Mouse (Mus musculus) bone marrow, adult 2 months (tissue): ENCODE data around the gene Prkar2a. TPM values are rescaled to one million over a fixed set of nuclear protein-coding genes. Genes with fewer than 3 reads are reported as not detected.
"Not testable (repeated sequence)": the region's sequence is repeated elsewhere in the genome, so short reads cannot be mapped to it uniquely, and the experiment has no call there.

Experiments
- H3K27ac ChIP-seq: fragments of 200-500 bp; 2 replicates; pipeline ENCODE4 v1.5.1; 2012; ENCODE audit warnings: low read depth, mild to moderate bottlenecking, control low read depth, inconsistent platforms, low read length; ENCODE audit not compliant: control insufficient read depth, poor library complexity, insufficient read depth
- H3K4me1 ChIP-seq: fragments of 200-500 bp; 2 replicates; pipeline ENCODE4 v1.6.1; 2011; ENCODE audit warnings: low read length; ENCODE audit not compliant: control insufficient read depth, insufficient read depth
- H3K4me3 ChIP-seq: fragments of 200-500 bp; replicated peaks from 2 replicates; pipeline ENCODE3; 2011; ENCODE audit warnings: mild to moderate bottlenecking, low read depth, low read length, control low read depth; ENCODE audit not compliant: control insufficient read depth
- CTCF ChIP-seq: fragments of 200-500 bp; IDR thresholded peaks from 2 replicates; pipeline ENCODE4 v1.5.1; 2011; ENCODE audit warnings: low read length, control low read depth; ENCODE audit not compliant: control insufficient read depth, insufficient read depth
- POLR2A ChIP-seq: fragments of 200-500 bp; IDR thresholded peaks from 2 replicates; pipeline ENCODE4 v1.6.1; 2011; ENCODE audit warnings: low read depth, mild to moderate bottlenecking, control low read depth, low read length, borderline replicate concordance; ENCODE audit not compliant: control insufficient read depth
- WGBS: fragments of 180-500 bp; shearing (Covaris S2); methylation state at CpG from one replicate; pipeline ENCODE4 v1.1.7; 2018; 5-methylcytosine and 5-hydroxymethylcytosine counted together
- polyA plus RNA-seq: library from polyadenylated mRNA; stranded (reverse); fragments of >200 nt; gene quantifications from 2 replicates; pipeline ENCODE4 v1.2.4, GENCODE M21; 2011; ENCODE audit warnings: low replicate concordance; ENCODE audit not compliant: missing spikeins, insufficient read depth, insufficient read length

The Prkar2a gene
- polyA plus RNA-seq: 3.8 and 10.6 TPM in 2 replicates

- WGBS: 88% methylated on average over 1 of the region's 1 CpGs
- Histone ChIP-seq H3K4me1 (no peaks in the 10 kb centered on the region), H3K27ac (no peak within 1 kb of the TSS), H3K4me3 (no peak within 1 kb of the TSS)
- TF ChIP-seq POLR2A: no peak
- no peak for TF ChIP-seq CTCF
Measured at GRCm38 (mm10) chr9:108689106-108689505, at the start of gene Prkar2a. Prkar2a (plus strand) TSS chr9:108689314.

DNA sequence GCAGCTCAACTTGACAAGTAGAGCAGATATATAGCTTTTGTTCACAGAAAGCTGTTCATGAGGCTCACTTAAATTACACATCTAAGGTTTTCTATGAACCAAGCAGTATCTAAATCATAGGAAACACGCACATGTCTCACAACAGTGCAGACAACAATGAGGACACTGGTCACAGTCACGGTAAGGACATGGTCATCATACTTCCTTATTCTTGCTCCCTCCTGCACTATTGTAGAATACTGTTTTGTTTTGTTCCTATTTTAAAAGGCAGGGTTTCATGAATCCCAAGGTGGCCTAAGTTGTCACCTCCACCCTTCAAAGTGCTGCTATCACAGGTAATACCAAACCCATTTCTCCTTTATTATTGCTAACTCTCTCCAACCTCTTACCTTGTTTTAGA, 49.3 kb upstream of the Prkar2a start:
- H3K4me1 ChIP-seq: no peaks in the 10 kb centered on the region
- TF ChIP-seq POLR2A (no peak), CTCF (no peak)
- WGBS: 43% methylated on average over 2 of the region's 2 CpGs
- H3K4me3 ChIP-seq: no peak overlapping the region
- H3K27ac ChIP-seq: no peak overlapping the region

- WGBS: 16% methylated on average over 10 of the region's 10 CpGs
- peaks cover 2% of the 10 kb centered on the region for H3K4me1 ChIP-seq
- H3K27ac ChIP-seq: peak overlapping the region; percentile 98
- TF ChIP-seq POLR2A: no peak
- TF ChIP-seq CTCF: no peak
- H3K4me3 ChIP-seq: peak overlapping the region; percentile 85
Measured at GRCm38 (mm10) chr9:108648166-108648565, 40.9 kb upstream of the Prkar2a start.

DNA sequence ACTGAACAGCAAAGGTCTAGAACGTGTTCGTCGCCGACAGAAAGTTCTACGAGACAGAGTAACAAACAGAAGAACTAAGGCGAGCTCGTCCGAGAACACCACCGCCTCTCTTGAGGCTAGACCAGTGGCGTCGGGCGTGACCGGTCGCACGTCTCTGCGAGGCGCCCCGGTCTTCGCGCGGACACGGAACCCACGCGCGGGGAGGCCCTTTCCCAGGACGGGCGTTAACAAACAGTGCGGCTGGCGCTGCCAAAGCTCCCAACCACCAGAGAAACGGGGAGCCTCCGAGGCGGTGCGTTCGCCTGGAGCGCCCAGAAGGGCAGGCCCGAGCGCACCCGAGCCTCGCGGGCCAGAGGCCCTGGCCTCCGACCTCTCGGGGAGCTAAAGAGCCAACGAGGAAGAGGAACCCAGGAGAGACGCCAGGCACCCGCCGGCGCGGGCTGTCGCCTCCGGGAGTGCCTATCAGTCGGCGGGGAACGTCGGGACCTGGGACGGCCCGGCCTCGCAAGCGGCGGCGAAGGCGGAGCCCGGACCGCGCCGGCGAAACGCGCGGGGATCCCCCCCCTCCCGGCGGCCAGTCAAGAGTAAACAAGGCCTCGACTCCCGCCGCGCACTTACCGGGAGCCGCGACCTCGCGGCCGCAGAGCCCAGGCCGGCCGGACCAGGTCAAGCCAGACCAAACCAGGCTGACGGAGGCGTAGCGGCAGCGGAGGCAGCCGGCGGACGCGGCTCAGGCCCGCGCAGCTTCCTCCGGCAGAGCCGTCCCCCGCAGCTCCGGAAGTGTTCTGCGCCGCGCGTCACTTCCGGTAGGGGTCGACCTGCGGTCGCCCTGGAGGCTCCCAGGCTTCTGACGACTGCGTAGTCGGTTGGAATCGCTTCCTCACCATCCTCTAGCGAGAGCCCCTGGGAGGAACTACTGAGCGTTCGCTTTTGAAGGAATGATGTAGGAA, 40.2 kb upstream of the Prkar2a start, which contains the start of gene Arih2:
Gene Arih2, minus strand, starts transcription at position 776 of the 950 bp plus-strand sequence.
- TF ChIP-seq POLR2A (peak; percentile 84; the same call in 1 of the 2 replicates), CTCF (no peak)
- Histone ChIP-seq H3K4me1 (peaks cover 2% of the 10 kb centered on the region), H3K27ac (peak within 1 kb of the TSS; percentile 98), H3K4me3 (peak within 1 kb of the TSS; percentile 85)
- WGBS: under 1% methylated on average over 112 of the region's 112 CpGs

- Histone ChIP-seq H3K4me1 (peaks cover 2% of the 10 kb centered on the region), H3K27ac (peak overlapping the region; percentile 98), H3K4me3 (peak overlapping the region; percentile 85)
- 14% methylated on average over 29 of the region's 29 CpGs for WGBS
- TF ChIP-seq CTCF (no peak), POLR2A (no peak)
Measured at GRCm38 (mm10) chr9:108649561-108650440, 39.3 kb upstream of the Prkar2a start.

DNA sequence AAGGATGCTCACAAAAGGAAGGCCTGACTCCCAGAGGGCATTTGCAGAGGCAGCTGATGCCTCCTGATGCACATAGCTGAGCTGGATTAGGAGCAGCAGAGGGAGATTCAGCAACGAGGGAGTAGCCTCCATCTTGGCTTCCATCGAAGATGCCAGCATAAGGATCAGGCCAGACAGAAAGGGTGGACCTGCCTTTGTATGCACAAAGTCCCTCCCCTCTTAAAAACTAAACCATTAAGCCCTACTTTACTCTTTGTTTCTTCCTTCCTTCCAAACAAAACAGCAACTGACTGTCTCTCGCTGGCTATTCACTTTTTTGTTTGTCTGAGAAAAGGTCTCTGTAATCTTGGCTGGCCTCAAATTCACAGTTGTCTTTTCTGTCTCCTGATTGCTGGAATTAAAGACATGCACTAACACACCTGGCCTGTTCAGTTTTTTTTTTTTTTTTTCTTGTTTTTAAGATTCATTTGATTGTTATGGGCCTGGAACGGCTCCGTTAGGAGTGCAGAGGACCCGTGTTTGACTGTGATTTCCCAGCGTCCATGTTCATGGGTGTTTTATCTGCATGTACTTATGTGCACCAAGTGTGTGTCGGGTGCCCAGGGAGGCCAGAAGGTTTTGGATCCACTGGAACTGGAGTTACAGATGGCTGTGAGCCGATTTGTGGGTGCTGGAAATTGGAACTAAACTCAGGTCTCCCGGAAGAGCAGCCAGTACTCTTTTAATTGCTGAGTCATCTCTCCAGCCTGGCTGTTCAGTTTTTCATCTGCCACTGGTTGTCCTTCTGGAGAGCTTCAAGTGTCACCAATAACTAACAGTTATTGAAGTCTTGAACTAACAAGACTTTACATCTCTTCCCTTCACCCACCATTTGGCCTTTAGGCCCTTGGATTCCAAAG, 34.3 kb upstream of the Prkar2a start:
- H3K27ac ChIP-seq: no peak overlapping the region
- WGBS: 66% methylated on average over 10 of the region's 10 CpGs
- no peaks in the 10 kb centered on the region; the same call in 1 of the 2 replicates for H3K4me1 ChIP-seq
- H3K4me3 ChIP-seq: no peak overlapping the region
- TF ChIP-seq POLR2A (no peak), CTCF (no peak)

GRCm38 (mm10) chr9:108655865-108656264, 33.2 kb upstream of the Prkar2a start:
- H3K27ac ChIP-seq, H3K4me1 ChIP-seq, H3K4me3 ChIP-seq: not testable (repeated sequence)
- 61% methylated on average over 7 of the region's 7 CpGs for WGBS
